Mouse (Mus musculus) adrenal gland, postnatal 4 days (tissue): Measurements from ENCODE around the gene Hpse. TPM values are rescaled to one million over a fixed set of nuclear protein-coding genes. Genes with fewer than 3 reads are reported as not detected.

ENCODE experiments used
- DNase-seq, 2 experiments: peaks; one replicate each; pipeline ENCODE4 v3.0.0; 2021 to 2022; ENCODE audit warnings: low spot score in 2 of 2, mixed read lengths in 2 of 2
- long read RNA-seq, 2 experiments: library from polyadenylated mRNA; stranded (forward); transcript quantifications; one replicate each; pipeline ENCODE4 v2.0.0; 2021
- total RNA-seq, 2 experiments: library from RNA; stranded (reverse); gene quantifications; 2 replicates each; pipeline ENCODE4 v1.2.3; 2021

Hpse gene
- total RNA-seq, result 1 to 10 TPM; 2.0 to 2.3 TPM
- long read RNA-seq, experiment 1, partial matches to known transcripts, result 0 of 2 reads
- long read RNA-seq, experiment 1, other reads (novel, unspliced or antisense), result 0 of 2 reads
- long read RNA-seq, experiment 2, partial matches to known transcripts, result 0 of 3 reads
- long read RNA-seq, experiment 2, other reads (novel, unspliced or antisense), result 1 of 3 reads

DNA sequence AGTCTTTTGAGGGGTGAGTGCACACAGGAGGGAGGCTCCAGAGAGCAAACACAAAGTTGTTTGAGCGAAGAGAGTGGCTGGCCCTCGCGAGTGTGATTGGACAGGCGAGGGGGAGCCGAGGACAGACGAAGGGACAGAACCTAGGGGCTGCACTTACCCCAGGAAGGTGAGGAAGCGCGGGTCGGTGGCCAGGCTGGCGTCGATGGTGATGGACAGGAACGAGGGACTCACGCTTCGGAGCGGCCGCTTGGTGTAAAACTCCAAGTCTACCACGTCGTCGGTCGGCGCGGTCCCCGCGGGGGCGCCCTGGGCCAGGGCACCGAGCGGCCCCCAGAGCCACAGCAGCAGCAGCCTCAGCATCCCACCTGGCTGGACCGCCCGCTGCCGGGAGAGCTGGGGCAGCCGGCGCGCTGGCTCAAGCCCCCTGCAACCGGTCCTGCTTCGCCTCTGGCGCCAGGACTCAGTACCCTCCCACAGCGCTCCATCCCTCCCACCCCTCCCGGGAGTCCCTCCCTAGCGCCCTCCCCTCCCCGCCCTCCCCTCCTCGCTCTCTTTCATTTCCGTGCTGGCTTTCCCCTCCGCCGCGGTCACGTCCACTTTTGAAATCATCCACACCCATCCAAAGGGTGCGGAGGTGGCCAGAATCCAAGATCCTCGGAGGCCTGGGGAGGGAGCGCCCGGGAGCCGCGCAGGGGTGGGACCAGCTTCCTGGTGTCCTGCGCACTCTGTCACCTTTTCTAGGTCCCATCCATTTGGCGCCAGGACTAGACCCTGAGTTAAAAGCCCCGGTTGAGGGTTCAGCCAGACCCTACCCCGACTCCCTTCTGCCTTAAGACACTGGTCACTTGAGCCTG, at the start of gene Hpse:
Gene Hpse, minus strand, starts transcription at position 482 of the 854 bp plus-strand sequence.
- peak in 1 of 2 experiments; percentile 5 for DNase-seq

DNA sequence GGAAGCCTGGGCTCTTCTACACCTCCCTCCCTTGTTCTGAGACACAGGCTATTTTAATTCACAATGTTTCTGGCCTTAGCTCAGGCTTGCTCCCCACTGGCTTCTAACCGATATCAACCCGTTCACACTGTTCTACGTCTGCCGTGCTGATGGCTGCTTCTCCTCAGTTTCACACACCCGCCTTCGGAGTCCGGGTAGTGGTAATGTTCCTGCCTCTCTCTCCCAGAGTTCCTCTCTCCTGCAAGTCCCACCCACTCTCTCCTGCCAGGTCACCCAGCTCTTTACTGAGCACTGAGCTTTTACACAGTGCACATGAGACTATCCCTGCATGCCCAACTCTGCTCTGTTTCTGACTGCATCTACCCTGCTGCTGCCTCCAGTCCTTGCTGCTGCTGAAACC, 46.5 kb upstream of the Hpse start:
- no peak for DNase-seq

DNA sequence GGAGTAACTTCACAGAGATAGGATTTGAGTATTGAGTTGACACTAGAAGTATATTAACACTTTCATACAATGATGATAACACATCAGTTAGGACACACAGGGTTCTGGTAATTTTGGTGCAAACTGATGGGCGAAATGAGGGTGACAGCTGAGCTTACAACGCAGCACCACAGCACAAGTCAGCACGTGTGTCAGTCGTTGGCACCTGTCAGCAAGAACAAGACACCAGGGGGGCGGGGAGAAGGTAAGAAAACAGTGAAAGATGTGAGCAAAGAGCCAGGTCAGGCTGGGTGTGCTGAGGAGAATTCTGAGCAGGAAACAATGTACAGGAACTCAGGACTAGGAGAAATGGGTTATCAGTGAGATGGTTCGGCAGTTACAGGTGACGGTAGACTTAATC, 42.2 kb upstream of the Hpse start:
- DNase-seq, result no peak

DNA sequence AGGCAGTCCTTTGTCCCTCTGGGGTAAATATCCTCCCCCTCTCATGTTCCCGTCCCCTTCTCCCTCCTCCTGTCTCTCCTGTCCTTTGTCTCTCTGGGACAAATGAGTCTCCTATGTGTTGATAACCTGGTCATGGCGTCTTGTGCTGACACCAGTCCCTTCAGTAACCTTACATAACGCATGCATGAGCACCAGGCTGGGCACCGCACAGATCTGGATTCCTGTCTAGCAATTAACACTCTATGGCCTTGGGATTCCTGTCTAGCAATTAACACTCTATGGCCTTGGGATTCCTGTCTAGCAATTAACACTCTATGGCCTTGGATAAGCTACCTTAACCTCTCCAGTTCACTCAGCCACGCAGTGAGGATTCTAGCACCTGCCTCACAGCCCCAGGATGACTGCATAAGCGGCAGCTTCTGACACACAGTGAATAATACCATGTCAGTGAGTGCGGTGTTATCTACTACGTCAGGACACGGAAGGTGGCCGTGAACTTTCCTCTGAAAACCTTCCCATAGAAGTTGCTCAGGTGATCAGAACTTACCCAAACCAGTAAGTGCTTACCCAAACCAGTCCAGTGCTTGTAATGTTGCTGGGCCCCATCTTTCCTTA, 40.6 kb upstream of the Hpse start:
- no peak for DNase-seq

DNA sequence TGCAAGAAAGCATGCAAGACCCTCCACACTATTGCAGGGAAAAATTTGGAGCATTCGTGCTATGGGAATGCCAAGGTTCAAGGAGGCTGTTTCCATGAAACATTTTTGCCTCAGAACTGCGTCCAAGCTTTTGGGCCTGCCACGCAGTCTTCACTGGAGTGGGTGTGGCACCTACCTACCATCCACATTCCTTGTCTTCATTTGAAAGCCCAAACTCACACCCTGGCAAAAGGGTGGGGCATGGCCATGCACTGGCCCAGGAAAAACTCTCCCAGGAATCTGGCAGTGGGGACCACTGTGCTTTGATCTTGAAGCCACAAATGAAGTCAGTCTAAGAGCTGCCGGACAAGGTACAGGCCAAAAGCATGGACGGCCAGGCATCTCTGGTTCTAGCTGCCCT, 38.6 kb upstream of the Hpse start:
- DNase-seq, result no peak

DNA sequence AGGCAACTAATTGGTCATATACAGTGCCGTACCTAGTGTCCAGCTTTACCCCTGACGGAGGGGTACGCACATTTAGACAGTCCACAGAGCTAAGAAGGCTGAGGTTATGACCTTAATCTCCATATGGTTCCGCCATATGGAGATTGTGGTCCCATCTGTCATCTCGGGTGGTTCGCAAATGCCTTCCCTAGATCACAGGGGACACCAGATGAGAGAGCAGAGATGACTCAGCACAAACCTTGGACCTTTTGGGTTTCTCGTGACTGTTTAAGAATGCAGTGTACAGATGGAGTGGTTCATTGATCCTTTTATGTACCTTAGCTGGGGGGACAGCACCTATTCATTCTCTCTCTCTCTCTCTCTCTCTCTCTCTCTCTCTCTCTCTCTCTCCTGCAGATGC, 33.9 kb upstream of the Hpse start:
- no peak for DNase-seq

DNA sequence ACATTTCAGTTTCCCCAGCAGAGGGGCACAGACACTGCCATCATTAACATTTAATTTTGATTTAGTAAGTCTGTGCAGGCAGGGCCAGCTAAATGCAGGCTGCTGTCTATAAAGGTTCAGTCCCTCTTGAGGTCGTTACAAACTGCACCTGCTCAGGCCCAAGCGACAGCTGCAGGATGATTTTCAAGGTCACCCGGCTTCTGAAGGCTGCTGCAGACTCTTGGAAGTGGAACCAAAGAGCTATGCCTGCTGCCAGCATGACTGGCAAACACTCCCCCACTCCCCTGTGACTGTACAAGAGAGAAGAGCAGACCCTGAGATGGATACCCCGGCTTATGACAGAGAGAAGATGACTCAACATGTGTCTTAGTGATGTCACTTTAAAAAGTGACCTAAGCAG, 32.1 kb upstream of the Hpse start:
- no peak for DNase-seq

DNA sequence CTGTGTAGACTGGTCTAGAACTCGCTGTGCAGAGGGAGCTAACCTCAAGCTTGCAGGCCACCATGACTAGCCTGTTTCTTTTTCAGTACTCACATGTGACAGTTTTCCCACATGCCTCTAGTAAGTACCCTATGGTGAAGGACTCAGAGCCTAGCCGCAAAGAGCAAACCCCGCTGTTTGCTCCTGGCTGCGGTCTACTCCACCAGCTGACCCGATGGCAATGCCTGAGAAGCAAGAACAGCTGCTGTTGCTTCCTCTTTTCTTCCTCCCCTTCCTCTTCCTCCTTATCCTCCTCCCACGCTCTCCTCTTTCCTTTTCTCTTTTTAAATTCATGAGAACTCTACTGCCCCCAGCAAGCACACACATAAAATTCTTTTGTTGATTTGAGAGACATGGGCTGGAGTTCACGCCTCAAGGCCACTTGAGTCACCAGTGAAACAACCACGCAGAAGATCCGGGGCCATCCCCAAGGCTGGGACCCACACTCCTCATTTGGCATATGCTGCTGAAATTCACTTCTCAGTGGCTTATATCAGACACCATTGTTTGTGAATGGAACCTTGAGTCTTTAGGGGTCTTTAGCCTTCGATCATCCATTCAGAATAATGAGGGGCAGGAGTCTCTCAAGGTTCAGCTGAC, 31.2 kb upstream of the Hpse start:
- DNase-seq, result no peak

DNA sequence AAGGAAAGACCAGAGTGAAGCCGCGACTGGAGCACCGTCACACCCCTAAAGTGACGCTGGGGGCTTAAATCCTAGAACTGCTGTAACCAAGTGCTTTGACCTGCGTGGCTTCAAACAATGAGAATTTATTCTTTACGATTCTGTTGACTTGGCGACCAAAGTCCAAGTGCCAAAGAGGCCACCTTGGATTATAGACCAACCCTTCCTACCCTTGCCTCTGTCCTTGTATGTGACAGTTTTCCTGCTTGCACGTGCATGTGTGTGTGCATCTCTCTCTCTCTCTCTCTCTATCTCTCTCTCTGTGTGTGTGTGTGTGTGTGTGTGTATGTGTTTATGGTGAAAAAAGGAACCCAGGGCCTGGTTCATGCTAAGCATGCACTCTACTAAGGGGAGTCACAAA, 19.3 kb upstream of the Hpse start:
- DNase-seq, result no peak

DNA sequence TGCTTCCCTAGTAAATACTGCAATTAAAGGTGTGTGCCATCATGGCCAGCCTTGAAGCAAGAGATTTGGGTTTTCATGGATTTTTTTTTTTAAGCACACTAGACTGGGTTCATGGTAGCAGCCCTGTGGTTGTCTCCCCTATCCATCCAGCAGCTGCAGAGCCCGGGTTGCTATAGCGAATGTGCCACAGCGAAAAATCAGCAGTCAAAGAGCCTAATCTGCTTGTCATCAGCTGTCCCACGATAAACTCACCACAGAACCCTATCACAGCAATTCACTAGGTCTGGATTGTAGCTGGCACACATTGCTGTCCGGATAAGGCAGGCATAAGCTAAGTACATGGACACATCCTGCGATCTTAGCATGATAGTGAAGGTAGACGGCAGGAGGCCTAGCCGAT, 17.4 kb upstream of the Hpse start:
- no peak for DNase-seq

DNA sequence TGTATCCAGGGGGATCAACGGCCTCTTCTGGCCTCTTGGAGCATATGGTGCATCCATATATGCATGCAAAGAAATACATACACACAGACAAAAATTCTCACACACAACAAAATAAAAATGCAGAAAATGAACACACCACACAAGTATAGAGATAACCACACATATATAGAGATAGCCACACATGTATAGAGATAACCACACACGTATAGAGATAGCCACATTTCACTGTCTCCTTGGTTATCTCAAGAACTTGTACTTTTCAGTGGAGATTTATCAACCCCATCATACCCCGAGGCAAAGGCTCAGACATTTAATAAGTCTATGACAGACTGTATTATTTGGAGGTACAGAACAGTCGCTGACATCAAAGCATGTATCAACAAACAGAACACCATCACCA, 15.0 kb upstream of the Hpse start:
- no peak for DNase-seq

DNA sequence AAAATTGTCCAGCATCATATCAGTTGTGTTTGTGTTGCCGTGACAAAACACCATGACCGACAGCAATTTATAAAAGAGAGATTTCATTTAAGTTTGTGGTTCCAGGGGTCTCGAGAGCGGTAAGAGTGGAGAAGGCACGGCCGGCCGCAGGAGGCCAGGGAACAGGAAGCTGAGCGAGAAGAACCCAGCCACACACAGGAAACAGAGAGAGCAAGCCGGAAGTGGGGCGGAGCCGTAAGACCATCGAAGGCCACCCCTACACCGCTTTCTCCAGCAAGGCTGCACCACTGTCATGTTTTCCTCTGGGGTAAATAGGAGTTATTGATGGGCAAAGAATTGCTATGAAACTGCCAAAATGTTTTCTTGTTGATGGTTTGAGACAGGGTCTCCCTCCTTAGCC, 9.2 kb upstream of the Hpse start:
- DNase-seq, result no peak

DNA sequence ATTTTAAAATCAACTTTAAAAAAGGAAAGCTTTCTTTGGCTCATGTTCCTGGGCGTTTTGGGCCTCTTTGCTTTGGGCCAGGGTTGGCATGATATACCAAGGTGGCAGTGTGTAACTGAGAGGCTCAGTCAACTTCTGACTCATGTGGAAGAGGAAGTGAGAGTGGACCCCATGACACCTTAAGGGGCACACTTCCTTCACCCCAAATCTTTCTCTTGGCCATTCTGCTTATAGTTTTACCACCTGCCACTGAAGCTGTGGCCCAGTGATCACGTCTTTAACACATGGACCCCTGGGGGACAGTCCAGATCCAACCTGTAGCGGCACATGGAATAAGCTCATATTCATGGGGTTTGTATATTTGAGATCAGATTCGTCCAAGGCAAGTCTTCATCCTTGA, 6.5 kb upstream of the Hpse start:
- no peak for DNase-seq

DNA sequence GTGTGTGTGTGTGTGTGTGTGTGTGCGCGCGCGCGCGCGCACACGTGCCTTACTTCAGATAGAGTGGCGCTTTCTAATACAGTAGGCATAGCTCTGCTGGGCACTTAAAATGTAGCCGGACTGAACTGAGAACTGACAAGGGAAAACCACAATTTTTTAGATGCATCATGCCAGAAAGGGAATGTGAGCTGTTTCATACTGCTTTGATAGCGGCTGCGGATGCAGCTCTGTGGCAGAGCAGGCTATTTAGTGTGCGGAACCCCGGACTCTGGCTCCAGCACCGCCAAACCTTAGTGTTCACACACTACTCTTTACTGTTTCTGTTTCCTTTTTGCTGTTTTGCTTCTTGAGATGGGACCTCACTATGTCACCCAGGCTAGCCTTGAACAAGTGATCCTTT, 2.8 kb downstream of the Hpse start:
- DNase-seq, result no peak

DNA sequence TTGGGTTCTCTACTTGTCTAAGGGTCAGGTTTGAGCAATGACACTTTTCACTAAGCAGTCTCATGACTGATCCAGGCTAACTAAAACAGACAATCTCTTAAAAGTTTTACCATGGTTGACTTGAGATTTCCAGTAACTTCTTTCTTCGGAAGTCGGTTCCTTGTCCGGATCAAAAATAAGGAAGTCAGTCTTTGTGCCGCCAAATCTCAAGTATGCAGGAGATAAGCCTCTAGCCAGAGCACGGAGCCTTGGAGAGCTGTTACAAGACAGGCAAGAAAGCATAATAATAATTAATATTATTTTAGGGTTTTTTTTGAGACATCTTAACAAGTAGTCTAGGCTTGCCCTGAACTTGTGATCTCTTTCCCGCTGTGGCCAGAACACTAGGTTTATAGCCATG, 8.3 kb downstream of the Hpse start:
- no peak for DNase-seq

DNA sequence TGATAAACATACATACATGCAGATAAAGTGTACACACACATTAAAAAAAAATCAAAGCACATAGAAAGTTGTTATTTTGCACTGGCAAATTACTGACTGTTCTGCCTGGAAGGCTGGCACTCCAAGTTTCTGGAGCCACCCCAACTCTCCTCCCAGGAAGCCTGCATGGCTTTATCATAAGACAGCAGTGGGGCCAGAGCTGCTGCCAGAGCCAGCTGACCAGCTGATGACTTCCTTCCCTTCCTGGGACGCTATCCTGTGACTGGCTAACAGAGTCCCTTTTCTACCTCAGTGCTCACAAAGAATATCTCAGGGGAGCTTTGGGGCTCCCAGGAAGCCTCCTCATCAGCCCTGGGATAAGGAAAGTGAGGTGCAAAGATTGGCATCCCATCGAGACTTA, 9.5 kb downstream of the Hpse start:
- DNase-seq, result no peak

DNA sequence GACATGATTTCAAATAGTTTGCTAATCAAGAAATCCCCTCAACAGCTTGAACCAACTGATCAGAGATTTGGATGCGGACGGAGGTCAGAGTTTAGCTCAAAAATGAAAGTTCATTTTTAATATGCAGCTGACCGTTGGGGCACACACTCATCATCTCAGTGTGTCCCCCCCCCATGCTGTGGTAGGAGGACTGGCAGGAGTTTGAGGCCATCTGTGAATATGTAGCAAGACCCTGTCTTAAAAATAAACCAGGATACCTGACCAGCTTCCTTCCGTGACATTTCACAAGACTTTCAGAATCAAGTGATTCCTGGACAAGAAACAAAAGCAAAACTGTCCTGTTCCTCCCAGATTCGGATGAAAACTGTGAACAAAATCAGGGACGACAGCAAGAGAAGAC, 10.5 kb downstream of the Hpse start:
- no peak for DNase-seq

DNA sequence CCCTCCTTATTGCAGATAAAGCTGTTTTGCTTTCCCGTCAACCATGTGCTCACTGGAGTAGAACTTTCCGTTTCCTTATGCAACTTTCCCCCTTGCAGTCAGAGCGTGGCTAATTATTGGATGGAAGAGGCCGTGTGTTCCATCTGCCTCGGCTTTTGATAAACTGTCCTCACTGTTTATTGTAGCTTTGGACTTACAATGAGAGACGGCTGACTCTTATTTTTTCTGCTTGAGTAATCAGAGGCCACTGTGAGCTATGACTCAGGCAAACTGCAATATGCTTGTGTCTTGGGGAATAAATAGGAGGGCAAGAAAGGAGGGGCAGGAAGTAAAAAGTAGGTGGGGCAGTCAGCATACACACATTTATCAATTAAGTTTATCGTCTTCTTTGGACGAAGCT, 12.8 kb downstream of the Hpse start:
- no peak for DNase-seq

DNA sequence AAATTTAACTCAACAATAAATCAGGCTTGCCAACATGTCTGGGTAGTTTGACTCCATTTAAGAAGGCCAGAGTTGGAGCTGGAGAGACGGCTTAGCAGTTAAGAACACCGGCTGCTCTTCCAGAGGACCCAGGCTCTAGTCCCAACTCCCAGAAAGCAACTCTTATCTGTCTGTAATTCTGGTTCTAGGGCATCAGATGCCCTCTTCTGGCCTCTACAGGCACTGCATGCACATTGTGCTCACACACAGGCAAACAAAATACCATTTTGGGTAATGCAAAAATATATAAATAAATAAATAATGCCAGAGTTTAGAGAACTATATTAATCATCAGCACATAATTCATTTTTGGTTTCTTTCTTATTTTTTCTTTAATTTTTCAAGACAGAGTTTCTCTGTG, 15.2 kb downstream of the Hpse start:
- no peak for DNase-seq

DNA sequence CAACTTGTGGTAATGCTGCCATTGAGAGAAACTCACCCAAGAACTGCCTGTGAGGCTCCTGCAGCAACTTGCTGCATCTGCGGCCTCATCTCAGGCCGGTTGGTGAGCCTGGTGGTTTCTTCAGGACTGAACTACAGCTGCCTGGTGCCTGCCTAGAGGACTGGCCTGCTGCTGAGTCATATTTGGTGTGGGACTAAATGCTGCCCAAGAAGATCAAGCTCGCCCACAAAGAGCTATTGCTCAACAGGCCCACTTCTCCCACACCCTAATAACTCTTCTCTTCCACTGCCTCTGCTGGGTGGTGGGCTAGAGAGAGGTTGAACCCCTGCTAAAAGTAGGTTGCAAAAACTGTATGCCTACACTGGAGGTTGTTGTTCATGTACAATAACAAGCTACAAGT, 17.2 kb downstream of the Hpse start:
- DNase-seq, result no peak

DNA sequence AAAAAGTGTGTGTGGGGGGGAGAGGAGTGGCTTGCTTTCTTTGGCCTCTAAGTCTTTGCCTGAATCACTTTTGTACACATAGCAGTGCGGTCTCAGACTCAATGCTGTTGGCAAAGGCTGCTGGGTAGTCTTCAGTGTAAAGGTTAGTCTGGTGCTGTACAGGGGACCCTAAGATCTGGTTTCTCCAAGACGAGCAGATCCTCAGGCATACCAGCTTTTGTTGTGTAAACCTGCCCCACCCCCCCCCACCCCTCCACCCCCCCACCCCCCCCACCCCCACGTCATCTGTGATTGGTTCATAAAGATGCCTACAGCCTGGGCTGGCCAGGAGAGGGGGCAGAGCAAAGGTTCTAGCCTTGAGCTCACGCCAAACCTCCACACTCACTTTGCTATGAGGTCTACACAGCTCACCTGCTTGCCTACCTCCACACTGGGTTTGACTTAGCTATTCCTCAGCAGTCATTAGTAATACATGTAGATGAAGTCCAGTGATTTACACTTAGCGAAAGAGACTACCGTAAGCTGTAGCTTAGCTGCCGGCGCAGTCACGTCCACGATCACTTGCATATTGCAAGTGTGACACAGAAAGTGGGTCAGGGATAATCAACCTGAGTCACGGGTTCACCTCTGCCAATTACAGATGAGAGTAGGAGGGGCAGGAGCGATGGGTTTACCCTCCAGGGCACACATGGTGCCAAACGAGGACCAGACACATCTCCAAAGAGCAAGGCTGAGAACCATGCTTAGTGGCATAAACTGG, 18.5 kb downstream of the Hpse start:
- DNase-seq, result no peak
